Mouse (Mus musculus): ENCODE results near the gene Eef1akmt2. TPM values are rescaled to one million over a fixed set of nuclear protein-coding genes. Genes with fewer than 3 reads are reported as not detected.

Gene Eef1akmt2
- total RNA-seq, 2 experiments from 2014 or later: 9.7 to 12.1 TPM

GRCm38 (mm10) chr7:132811716-132812618 is 40.5 kb downstream of the Eef1akmt2 start:
- no peak for DNase-seq

- peak; percentile 96 for DNase-seq
Observed at GRCm38 (mm10) chr7:132810879-132811278, 41.6 kb downstream of the Eef1akmt2 start.

- peak; percentile 62 for DNase-seq
Observed at GRCm38 (mm10) chr7:132810368-132810767, 42.1 kb downstream of the Eef1akmt2 start.

GRCm38 (mm10) chr7:132809721-132810120 is 42.8 kb downstream of the Eef1akmt2 start:
- no peak for DNase-seq

- no peak for DNase-seq
Observed at GRCm38 (mm10) chr7:132808841-132809682, 43.4 kb downstream of the Eef1akmt2 start.

GRCm38 (mm10) chr7:132808051-132808796 is 44.2 kb downstream of the Eef1akmt2 start:
- no peak for DNase-seq

GRCm38 (mm10) chr7:132806926-132807857 is 45.3 kb downstream of the Eef1akmt2 start:
- DNase-seq: no peak

GRCm38 (mm10) chr7:132806286-132806685 is 46.2 kb downstream of the Eef1akmt2 start:
- peak; percentile 65 for DNase-seq

- no peak for DNase-seq
Observed at GRCm38 (mm10) chr7:132804951-132805350, 47.5 kb downstream of the Eef1akmt2 start.

- DNase-seq: no peak
Observed at GRCm38 (mm10) chr7:132804461-132804860, 48.0 kb downstream of the Eef1akmt2 start.

- no peak for DNase-seq
Observed at GRCm38 (mm10) chr7:132803962-132804361, 48.5 kb downstream of the Eef1akmt2 start.

GRCm38 (mm10) chr7:132803336-132803735 is 49.1 kb downstream of the Eef1akmt2 start:
- DNase-seq: no peak

GRCm38 (mm10) chr7:132802691-132803090 is 49.8 kb downstream of the Eef1akmt2 start:
- DNase-seq: no peak

GRCm38 (mm10) chr7:132802066-132802465 is 50.4 kb downstream of the Eef1akmt2 start:
- no peak for DNase-seq

- DNase-seq: no peak
Observed at GRCm38 (mm10) chr7:132801509-132801908, 51.0 kb downstream of the Eef1akmt2 start.

- DNase-seq: no peak
Observed at GRCm38 (mm10) chr7:132800868-132801267, 51.6 kb downstream of the Eef1akmt2 start.

GRCm38 (mm10) chr7:132799119-132800016 is 53.1 kb downstream of the Eef1akmt2 start:
- DNase-seq: no peak

GRCm38 (mm10) chr7:132795141-132795540 is 57.3 kb downstream of the Eef1akmt2 start:
- no peak for DNase-seq

- no peak for DNase-seq
Observed at GRCm38 (mm10) chr7:132793467-132793866, 59.0 kb downstream of the Eef1akmt2 start.
